Comparison of ENCODE assay signal across 8 mouse cellular contexts in genomic region chr2:133381054-133381453, GRCm38 (mm10).
DNase-seq lines count a peak whose midpoint lies in the region; ATAC-seq and TF ChIP-seq lines count a peak whose summit lies in the region.

No protein-coding gene starts in this region.

- no peak overlapping the region for H3K4me2 ChIP-seq in heart, embryonic 11.5 days
- H3K4me2 ChIP-seq in embryonic facial prominence, embryonic 11.5 days (ENCODE audit: low read depth, low read length): no peak overlapping the region
- no peak overlapping the region for H3K4me2 ChIP-seq in lung, embryonic 14.5 days

- no peak; the same call in 1 of the 2 replicates for ATAC-seq in heart, embryonic 11.5 days (replicated peaks; ENCODE audit: insufficient number of reproducible peaks, low FRiP score, low TSS enrichment)
- ATAC-seq in Patski: peak; percentile 82
- ATAC-seq in embryonic facial prominence, embryonic 11.5 days (replicated peaks; ENCODE audit: insufficient number of reproducible peaks, low FRiP score, low TSS enrichment, low read depth): no peak
- 0 out of 2 replicates have a peak, but pooled peaks have one; percentile 52 for ATAC-seq in lung, embryonic 14.5 days (ENCODE audit: insufficient read depth)
- ATAC-seq in erythroblast, adult 5-6 weeks (replicated peaks; ENCODE audit: low FRiP score, poor library complexity, severe bottlenecking): no peak; the same call in 1 of the 2 replicates

- no peaks in the 10 kb centered on the region for H3K27me3 ChIP-seq in heart, adult 2 months (ENCODE audit: control insufficient read depth, insufficient read depth, low read length)
- H3K27me3 ChIP-seq in heart, embryonic 11.5 days (ENCODE audit: control insufficient read depth, insufficient read depth, low read length): no peaks in the 10 kb centered on the region
- H3K27me3 ChIP-seq in Patski: no peaks in the 10 kb centered on the region
- no peaks in the 10 kb centered on the region for H3K27me3 ChIP-seq in embryonic facial prominence, embryonic 11.5 days (ENCODE audit: control insufficient read depth, insufficient read depth, low read length)
- H3K27me3 ChIP-seq in lung, embryonic 14.5 days (ENCODE audit: insufficient read depth, low read length): no peaks in the 10 kb centered on the region

- DNase-seq in heart, adult 2 months: peak; percentile 12 to 23
- no peak for DNase-seq in Patski (ENCODE audit: low read depth, low spot score)
- DNase-seq in embryonic facial prominence, embryonic 11.5 days (ENCODE audit: low spot score): peak; percentile 55
- DNase-seq in kidney, postnatal 4 days: peak; percentile 52 to 61
- peak; percentile 64 for DNase-seq in lung, embryonic 14.5 days
- peak; percentile 6 for DNase-seq in telencephalon, adult 2 months (ENCODE audit: low read depth, low spot score)

- in situ Hi-C loops in Patski (cut with MboI; ENCODE audit: low pct_unique_long_range_greater_than_20kb): loop anchor here (25.0 kb wide), 2 partner anchors 631 to 1106 kb away; no protein-coding TSS in a partner anchor

- peak; percentile 65 for TF ChIP-seq CTCF in heart, adult 2 months (IDR thresholded peaks at IDR 0.05)
- peak; percentile 72 for TF ChIP-seq CTCF in Patski (IDR thresholded peaks at IDR 0.05)
- peak; percentile 57 for TF ChIP-seq CTCF in lung, embryonic 14.5 days (IDR thresholded peaks at IDR 0.05; ENCODE audit: low read depth)

- no peak for TF ChIP-seq EP300 in heart, adult 2 months (IDR thresholded peaks at IDR 0.05; ENCODE audit: insufficient read depth, low read depth, low read length)

- WGBS in heart, adult 2 months: 63% methylated on average over 3 of the region's 3 CpGs
- 51% methylated on average over 3 of the region's 3 CpGs for WGBS in heart, embryonic 11.5 days (ENCODE audit: insufficient replicate concordance)
- 70% methylated on average over 3 of the region's 3 CpGs for WGBS in embryonic facial prominence, embryonic 11.5 days
- 55% methylated on average over 3 of the region's 3 CpGs for WGBS in lung, embryonic 14.5 days

- CTCF ChIA-PET in Patski (lab: Charles Lee): interaction anchor here (1.6 to 2.6 kb wide), 4 partner anchors 11 to 636 kb away, joined by 3 to 6 read pairs (median 4); no protein-coding TSS in a partner anchor

- no peaks in the 10 kb centered on the region for H3K79me2 ChIP-seq in heart, adult 2 months (replicated peaks; ENCODE audit: control insufficient read depth, insufficient read depth, low read length)

- no peaks in the 10 kb centered on the region for H3K4me1 ChIP-seq in heart, adult 2 months (ENCODE audit: control insufficient read depth, insufficient read depth, low read length)
- no peaks in the 10 kb centered on the region for H3K4me1 ChIP-seq in heart, embryonic 11.5 days (ENCODE audit: control insufficient read depth, insufficient read depth, low read length)
- H3K4me1 ChIP-seq in embryonic facial prominence, embryonic 11.5 days (ENCODE audit: control insufficient read depth, insufficient read depth, low read length): no peaks in the 10 kb centered on the region
- no peaks in the 10 kb centered on the region for H3K4me1 ChIP-seq in lung, embryonic 14.5 days (ENCODE audit: insufficient read depth)

- intact Hi-C loops in heart, adult 2 months (cut with DNase I): loop anchor here (5.0 kb wide), 1 partner anchor 171 kb away; the partner anchor contains the start of gene Bmp2

- no peak overlapping the region for H3K27ac ChIP-seq in heart, adult 2 months
- no peak overlapping the region for H3K27ac ChIP-seq in heart, embryonic 11.5 days (ENCODE audit: low read depth, low read length)
- no peak overlapping the region for H3K27ac ChIP-seq in embryonic facial prominence, embryonic 11.5 days (replicated peaks; ENCODE audit: low read depth, low read length)
- no peak overlapping the region for H3K27ac ChIP-seq in lung, embryonic 14.5 days (ENCODE audit: low read depth)

- TF ChIP-seq POLR2A in heart, adult 2 months (IDR thresholded peaks at IDR 0.05; ENCODE audit: insufficient read depth, low read depth, low read length): no peak

- H3K4me3 ChIP-seq in heart, adult 2 months: no peak overlapping the region
- no peak overlapping the region for H3K4me3 ChIP-seq in heart, embryonic 11.5 days (ENCODE audit: low read depth, low read length)
- no peak overlapping the region for H3K4me3 ChIP-seq in embryonic facial prominence, embryonic 11.5 days (ENCODE audit: low read depth, low read length)
- no peak overlapping the region for H3K4me3 ChIP-seq in lung, embryonic 14.5 days (ENCODE audit: low read depth, low read length)

- H3K9me3 ChIP-seq in heart, embryonic 11.5 days (replicated peaks; ENCODE audit: control insufficient read depth, low read length): no peaks in the 10 kb centered on the region
- H3K9me3 ChIP-seq in embryonic facial prominence, embryonic 11.5 days (replicated peaks; ENCODE audit: control insufficient read depth, low read length): no peaks in the 10 kb centered on the region
- no peaks in the 10 kb centered on the region for H3K9me3 ChIP-seq in lung, embryonic 14.5 days (ENCODE audit: low read depth, low read length)

- H3K9ac ChIP-seq in heart, adult 2 months (ENCODE audit: low read depth, low read length): no peak overlapping the region
- H3K9ac ChIP-seq in heart, embryonic 11.5 days (ENCODE audit: low read depth, low read length): no peak overlapping the region
- H3K9ac ChIP-seq in embryonic facial prominence, embryonic 11.5 days (replicated peaks; ENCODE audit: low read length): no peak overlapping the region
- no peak overlapping the region for H3K9ac ChIP-seq in lung, embryonic 14.5 days

- POLR2A ChIA-PET in Patski (lab: Charles Lee): no interaction called here

- no peaks in the 10 kb centered on the region for H3K36me3 ChIP-seq in heart, adult 2 months (ENCODE audit: control insufficient read depth, insufficient read depth, low read length)
- H3K36me3 ChIP-seq in heart, embryonic 11.5 days (ENCODE audit: control insufficient read depth, insufficient read depth, low read length): no peaks in the 10 kb centered on the region
- H3K36me3 ChIP-seq in embryonic facial prominence, embryonic 11.5 days (replicated peaks; ENCODE audit: control insufficient read depth, insufficient read depth, low read depth, low read length): no peaks in the 10 kb centered on the region
- no peaks in the 10 kb centered on the region for H3K36me3 ChIP-seq in lung, embryonic 14.5 days (ENCODE audit: insufficient read depth)

Comparison
In these comparisons a context has a peak if more than half of its experiments do, and no peak if none do; other contexts are left out.
1. ATAC-seq: peak in Patski (single experiment) and lung, embryonic 14.5 days (single experiment); none in heart, embryonic 11.5 days (single experiment), embryonic facial prominence, embryonic 11.5 days (single experiment) and erythroblast, adult 5-6 weeks (single experiment).
2. Peak in every context shown above with its lines, with median percentiles within 50 percentile points of each other: CTCF ChIP-seq.